Mouse (Mus musculus): ENCODE measurements at regions not wholly inside any gene's neighbourhood (a gene's known extent, or its start where the extent isn't known, plus 50 kb on each side); places are given as distances from the start of the nearest gene placed in this dataset.

- DNase-seq (ENCODE audit: low read depth, low spot score), result no peak
Measured at GRCm38 (mm10) chr7:70484201-70484600, 117.7 kb upstream of the Nr2f2 start.

GRCm38 (mm10) chr7:70483536-70483935, 117.0 kb upstream of the Nr2f2 start:
- DNase-seq (ENCODE audit: low read depth, low spot score), result no peak

- DNase-seq (ENCODE audit: low read depth, low spot score), result no peak
Measured at GRCm38 (mm10) chr7:70481880-70482279, 115.3 kb upstream of the Nr2f2 start.

GRCm38 (mm10) chr7:70472786-70473185, 106.3 kb upstream of the Nr2f2 start:
- DNase-seq (ENCODE audit: low read depth, low spot score), result no peak

GRCm38 (mm10) chr7:70470557-70470956, 104.0 kb upstream of the Nr2f2 start:
- DNase-seq (ENCODE audit: low read depth, low spot score), result no peak

- DNase-seq (ENCODE audit: low read depth, low spot score), result no peak
Measured at GRCm38 (mm10) chr7:70462131-70462530, 95.6 kb upstream of the Nr2f2 start.

GRCm38 (mm10) chr7:70454525-70454924, 88.0 kb upstream of the Nr2f2 start:
- DNase-seq (ENCODE audit: low read depth, low spot score), result no peak

GRCm38 (mm10) chr7:70452816-70453215, 86.3 kb upstream of the Nr2f2 start:
- no peak for DNase-seq (ENCODE audit: low read depth, low spot score)

- DNase-seq (ENCODE audit: low read depth, low spot score), result no peak
Measured at GRCm38 (mm10) chr7:70438908-70439307, 72.4 kb upstream of the Nr2f2 start.

- DNase-seq (ENCODE audit: low read depth, low spot score), result peak; percentile 39
Measured at GRCm38 (mm10) chr7:70433838-70434237, 67.3 kb upstream of the Nr2f2 start.

GRCm38 (mm10) chr7:70433358-70433757, 66.8 kb upstream of the Nr2f2 start:
- DNase-seq (ENCODE audit: low read depth, low spot score), result no peak

GRCm38 (mm10) chr7:70431712-70432111, 65.2 kb upstream of the Nr2f2 start:
- no peak for DNase-seq (ENCODE audit: low read depth, low spot score)

GRCm38 (mm10) chr7:70429326-70429725, 62.8 kb upstream of the Nr2f2 start:
- DNase-seq (ENCODE audit: low read depth, low spot score), result no peak

GRCm38 (mm10) chr7:70424231-70424620, 57.7 kb upstream of the Nr2f2 start:
- DNase-seq (ENCODE audit: low read depth, low spot score), result no peak

- DNase-seq (ENCODE audit: low read depth, low spot score), result no peak
Measured at GRCm38 (mm10) chr7:70423524-70424230, 57.1 kb upstream of the Nr2f2 start.

- DNase-seq (ENCODE audit: low read depth, low spot score), result peak; percentile 53
Measured at GRCm38 (mm10) chr7:70416185-70416941, 49.8 kb upstream of the Nr2f2 start.

All from forelimb bud, embryonic 11.5 days (tissue).